Mouse (Mus musculus): ENCODE measurements around the gene Scyl1. TPM values are rescaled to one million over a fixed set of nuclear protein-coding genes. Genes with fewer than 3 reads are reported as not detected.

The Scyl1 gene
- total RNA-seq, 2 experiments from 2014 or later = 74.1 to 80.9 TPM

- peak overlapping the region; percentile 95 for H3K27ac ChIP-seq
- no peak for DNase-seq (ENCODE audit: low spot score in 2 of 2)
- H3K4me3 ChIP-seq = peak overlapping the region; percentile 98
- TF ChIP-seq CTCF (conservative IDR thresholded peaks at IDR 0.05) = no peak
Measured at GRCm38 (mm10) chr19:5770311-5770710, 908 bp downstream of the Scyl1 start.

- Histone ChIP-seq H3K27ac (no peak overlapping the region), H3K4me3 (no peak overlapping the region)
- no peak for DNase-seq (ENCODE audit: low spot score in 2 of 2)
Measured at GRCm38 (mm10) chr19:5767271-5767670, 3.9 kb downstream of the Scyl1 start.

GRCm38 (mm10) chr19:5763163-5763562 is 8.1 kb downstream of the Scyl1 start:
- Histone ChIP-seq H3K27ac (no peak overlapping the region), H3K4me3 (no peak overlapping the region)
- TF ChIP-seq CTCF (conservative IDR thresholded peaks at IDR 0.05) = no peak
- no peak for DNase-seq (ENCODE audit: low spot score in 2 of 2)

More at GRCm38 (mm10) chr19:5767271-5767670, 3.9 kb downstream of the Scyl1 start:
- no peak for TF ChIP-seq CTCF (conservative IDR thresholded peaks at IDR 0.05)

GRCm38 (mm10) chr19:5758878-5759403 is 12.3 kb downstream of the Scyl1 start:
- DNase-seq (ENCODE audit: low spot score in 2 of 2) = no peak
- no peak overlapping the region for H3K4me3 ChIP-seq
- no peak for TF ChIP-seq CTCF (conservative IDR thresholded peaks at IDR 0.05)
- no peak overlapping the region for H3K27ac ChIP-seq

DNA sequence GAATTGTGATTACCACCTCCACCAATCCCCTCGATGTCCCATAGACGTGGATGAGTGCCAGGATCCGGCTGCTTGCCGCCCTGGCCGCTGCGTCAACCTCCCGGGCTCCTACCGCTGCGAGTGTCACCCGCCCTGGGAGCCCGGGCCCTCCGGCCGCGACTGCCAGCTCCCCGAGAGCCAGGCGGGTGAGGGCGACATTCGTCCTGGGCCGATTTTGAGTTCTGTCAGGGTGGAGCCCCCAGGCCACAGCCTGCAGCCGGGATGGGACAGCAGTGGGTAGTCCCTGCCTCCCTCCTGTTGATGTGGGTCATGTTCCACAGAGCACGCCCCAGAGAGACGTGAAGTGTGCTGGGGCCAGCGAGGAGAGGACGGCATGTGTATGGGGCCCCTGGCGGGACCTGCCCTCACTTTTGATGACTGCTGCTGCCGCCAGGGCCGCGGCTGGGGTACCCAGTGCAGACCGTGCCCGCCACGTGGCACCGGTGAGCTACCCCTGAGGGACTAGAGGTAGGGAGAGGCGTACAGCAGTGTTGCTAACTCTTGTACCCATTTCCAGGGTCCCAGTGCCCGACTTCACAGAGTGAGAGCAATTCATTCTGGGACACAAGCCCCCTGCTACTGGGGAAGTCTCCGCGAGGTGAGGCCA is 14.1 kb downstream of the Scyl1 start:
- H3K4me3 ChIP-seq = 0 out of 2 replicates have a peak overlapping the region, but pooled peaks have one; percentile 23
- H3K27ac ChIP-seq = no peak overlapping the region; the same call in 1 of the 2 replicates
- DNase-seq (ENCODE audit: low spot score in 2 of 2) = no peak
- no peak for TF ChIP-seq CTCF (conservative IDR thresholded peaks at IDR 0.05)

DNA sequence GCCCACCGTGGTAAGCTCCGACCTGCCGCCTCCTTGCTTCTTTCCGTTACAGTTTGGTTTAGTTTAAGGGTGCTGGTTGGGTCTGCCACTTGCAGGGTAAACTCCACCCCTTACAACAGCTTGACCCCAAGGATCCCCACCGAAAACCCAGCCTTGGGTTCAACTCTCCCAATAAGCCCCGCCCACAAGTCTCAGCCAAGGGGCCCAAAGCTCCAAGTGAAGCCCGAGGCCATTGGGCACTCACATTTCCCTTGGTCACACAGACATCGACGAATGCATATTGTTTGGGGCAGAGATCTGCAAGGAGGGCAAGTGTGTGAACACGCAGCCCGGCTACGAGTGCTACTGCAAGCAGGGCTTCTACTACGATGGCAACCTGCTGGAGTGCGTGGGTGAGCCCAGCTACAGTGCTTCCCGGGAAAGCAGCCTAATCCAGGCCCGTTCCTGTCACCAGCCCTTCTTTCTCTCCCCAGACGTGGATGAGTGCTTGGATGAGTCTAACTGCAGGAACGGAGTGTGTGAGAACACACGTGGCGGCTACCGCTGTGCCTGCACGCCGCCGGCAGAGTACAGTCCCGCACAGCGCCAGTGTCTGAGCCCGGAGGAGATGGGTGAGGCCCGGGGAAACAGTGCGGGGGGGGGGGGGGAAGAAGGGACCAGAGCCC is 14.8 kb downstream of the Scyl1 start:
- DNase-seq (ENCODE audit: low spot score in 2 of 2) = peak; percentile 71 to 86
- Histone ChIP-seq H3K4me3 (no peak overlapping the region), H3K27ac (no peak overlapping the region; the same call in 1 of the 2 replicates)
- no peak for TF ChIP-seq CTCF (conservative IDR thresholded peaks at IDR 0.05)

- TF ChIP-seq CTCF (conservative IDR thresholded peaks at IDR 0.05) = no peak
- Histone ChIP-seq H3K27ac (no peak overlapping the region), H3K4me3 (no peak overlapping the region)
- no peak for DNase-seq (ENCODE audit: low spot score in 2 of 2)
Measured at GRCm38 (mm10) chr19:5751742-5752141, 19.5 kb downstream of the Scyl1 start.

GRCm38 (mm10) chr19:5750951-5751350 is 20.3 kb downstream of the Scyl1 start:
- no peak for DNase-seq (ENCODE audit: low spot score in 2 of 2)
- H3K27ac ChIP-seq = no peak overlapping the region
- no peak for TF ChIP-seq CTCF (conservative IDR thresholded peaks at IDR 0.05)
- H3K4me3 ChIP-seq = no peak overlapping the region

- no peak for TF ChIP-seq CTCF (conservative IDR thresholded peaks at IDR 0.05)
- Histone ChIP-seq H3K4me3 (no peak overlapping the region), H3K27ac (no peak overlapping the region)
- no peak for DNase-seq (ENCODE audit: low spot score in 2 of 2)
Measured at GRCm38 (mm10) chr19:5749476-5749875, 21.7 kb downstream of the Scyl1 start.

- no peak for TF ChIP-seq CTCF (conservative IDR thresholded peaks at IDR 0.05)
- Histone ChIP-seq H3K27ac (no peak overlapping the region), H3K4me3 (no peak overlapping the region)
- no peak for DNase-seq (ENCODE audit: low spot score in 2 of 2)
Measured at GRCm38 (mm10) chr19:5746907-5747363, 24.3 kb downstream of the Scyl1 start.

- TF ChIP-seq CTCF (conservative IDR thresholded peaks at IDR 0.05) = no peak
- Histone ChIP-seq H3K4me3 (no peak overlapping the region), H3K27ac (no peak overlapping the region; the same call in 1 of the 2 replicates)
- no peak for DNase-seq (ENCODE audit: low spot score in 2 of 2)
Measured at GRCm38 (mm10) chr19:5745756-5746710, 25.2 kb downstream of the Scyl1 start.

DNA sequence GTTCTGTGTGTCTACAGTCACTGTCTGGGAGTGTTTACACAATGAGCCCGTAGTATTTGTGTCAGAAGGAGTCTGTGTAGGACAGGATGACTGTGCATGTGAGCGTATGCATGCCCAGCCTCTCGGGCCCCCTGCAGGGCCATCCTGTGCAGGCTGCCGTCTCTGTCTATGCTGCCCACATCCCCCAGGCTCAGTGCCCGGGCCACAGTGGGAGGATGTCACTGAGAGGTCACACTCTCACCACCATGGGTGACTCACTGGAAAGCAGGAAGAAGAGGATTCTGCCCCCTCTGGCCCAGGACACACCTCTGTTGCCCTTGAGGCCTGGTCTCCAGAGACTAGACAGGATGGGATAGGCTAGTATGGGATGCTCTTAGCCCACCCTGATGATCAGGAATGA is 27.6 kb downstream of the Scyl1 start:
- no peak overlapping the region for H3K27ac ChIP-seq
- no peak for DNase-seq (ENCODE audit: low spot score in 2 of 2)
- TF ChIP-seq CTCF (conservative IDR thresholded peaks at IDR 0.05) = no peak
- H3K4me3 ChIP-seq = no peak overlapping the region
